Mouse (Mus musculus): ENCODE results near the gene Smim11.

The Smim11 gene

GRCm38 (mm10) chr16:92319353-92320109 is 18.4 kb downstream of the Smim11 start:
- in situ Hi-C loops (cut with MboI, MseI) = no loop called here

- in situ Hi-C loops (cut with MboI, MseI) = no loop called here
These were observed 19.3 kb downstream of the Smim11 start for GRCm38 (mm10) chr16:92320361-92320760.

- in situ Hi-C loops (cut with MboI, MseI) = no loop called here
These were observed 20.3 kb downstream of the Smim11 start, which contains the start of gene Fam243 for GRCm38 (mm10) chr16:92321341-92321740. TSS of gene Fam243 (minus strand) at chr16:92321441.

GRCm38 (mm10) chr16:92324309-92325061 is 23.4 kb downstream of the Smim11 start:
- in situ Hi-C loops (cut with MboI, MseI) = loop anchor here in 1 of 2 experiments (25.0 kb wide), 1 partner anchor 138 kb away; the partner anchor contains the start of gene Rcan1

- in situ Hi-C loops (cut with MboI, MseI) = loop anchor here in 1 of 2 experiments (25.0 kb wide), 1 partner anchor 137 kb away; the partner anchor contains the start of gene Rcan1
These were observed 23.9 kb downstream of the Smim11 start for GRCm38 (mm10) chr16:92325062-92325406.

- in situ Hi-C loops (cut with MboI, MseI) = loop anchor here in 1 of 2 experiments (25.0 kb wide), 1 partner anchor 134 kb away; the partner anchor contains the start of gene Rcan1
These were observed 26.8 kb downstream of the Smim11 start for GRCm38 (mm10) chr16:92327911-92328310.

- in situ Hi-C loops (cut with MboI, MseI) = loop anchor here in 1 of 2 experiments (25.0 kb wide), 1 partner anchor 131 kb away; the partner anchor contains the start of gene Rcan1
These were observed 29.9 kb downstream of the Smim11 start for GRCm38 (mm10) chr16:92330966-92331365.

GRCm38 (mm10) chr16:92334600-92334999 is 33.5 kb downstream of the Smim11 start:
- in situ Hi-C loops (cut with MboI, MseI) = loop anchor here in 1 of 2 experiments (25.0 kb wide), 1 partner anchor 128 kb away; the partner anchor contains the start of gene Rcan1

GRCm38 (mm10) chr16:92336280-92336679 is 35.2 kb downstream of the Smim11 start:
- in situ Hi-C loops (cut with MboI, MseI) = loop anchor here in 1 of 2 experiments (25.0 kb wide), 1 partner anchor 126 kb away; the partner anchor contains the start of gene Rcan1

GRCm38 (mm10) chr16:92340612-92341511 is 39.8 kb downstream of the Smim11 start:
- in situ Hi-C loops (cut with MboI, MseI) = loop anchor here (10.0 to 25.0 kb wide), 2 partner anchors 114 to 121 kb away; partner anchors contain the start of gene Rcan1 (in 1 of the 2)

GRCm38 (mm10) chr16:92345177-92345576 is 44.1 kb downstream of the Smim11 start:
- in situ Hi-C loops (cut with MboI, MseI) = loop anchor here (10.0 to 25.0 kb wide), 2 partner anchors 110 to 117 kb away; partner anchors contain the start of gene Rcan1 (in 1 of the 2)

GRCm38 (mm10) chr16:92346297-92346916 is 45.3 kb downstream of the Smim11 start:
- in situ Hi-C loops (cut with MboI, MseI) = loop anchor here (10.0 to 25.0 kb wide), 2 partner anchors 108 to 116 kb away; partner anchors contain the start of gene Rcan1 (in 1 of the 2)

- in situ Hi-C loops (cut with MboI, MseI) = loop anchor here (10.0 to 25.0 kb wide), 2 partner anchors 106 to 113 kb away; partner anchors contain the start of gene Rcan1 (in 1 of the 2)
These were observed 47.9 kb downstream of the Smim11 start for GRCm38 (mm10) chr16:92348941-92349340.

GRCm38 (mm10) chr16:92353295-92353694 is 52.2 kb downstream of the Smim11 start:
- in situ Hi-C loops (cut with MboI, MseI) = no loop called here

- in situ Hi-C loops (cut with MboI, MseI) = no loop called here
These were observed 52.8 kb downstream of the Smim11 start for GRCm38 (mm10) chr16:92353897-92354296.

- in situ Hi-C loops (cut with MboI, MseI) = no loop called here
These were observed 54.3 kb downstream of the Smim11 start for GRCm38 (mm10) chr16:92355366-92355765.

GRCm38 (mm10) chr16:92355982-92356381 is 54.9 kb downstream of the Smim11 start:
- in situ Hi-C loops (cut with MboI, MseI) = no loop called here

- in situ Hi-C loops (cut with MboI, MseI) = no loop called here
These were observed 55.9 kb downstream of the Smim11 start for GRCm38 (mm10) chr16:92357023-92357422.

GRCm38 (mm10) chr16:92357566-92357965 is 56.5 kb downstream of the Smim11 start:
- in situ Hi-C loops (cut with MboI, MseI) = no loop called here

GRCm38 (mm10) chr16:92358734-92359133 is 57.6 kb downstream of the Smim11 start:
- in situ Hi-C loops (cut with MboI, MseI) = no loop called here

Data from T-helper 17 cell (primary cell).